Mouse (Mus musculus) cerebellum, adult 8-10 months (tissue): Measurements from ENCODE around the gene Gm13128.
"Not testable (repeated sequence)": the region's sequence is repeated elsewhere in the genome, so short reads cannot be mapped to it uniquely, and the experiment has no call there.

Experiments used
- DNase-seq: peaks from one replicate; pipeline ENCODE4 v3.0.0; 2022

Gm13128 gene

GRCm38 (mm10) chr4:144329949-144330348 lies at the start of gene Gm13128:
Gene Gm13128 (plus strand): TSS chr4:144330249.
- not testable (repeated sequence) for DNase-seq

DNA sequence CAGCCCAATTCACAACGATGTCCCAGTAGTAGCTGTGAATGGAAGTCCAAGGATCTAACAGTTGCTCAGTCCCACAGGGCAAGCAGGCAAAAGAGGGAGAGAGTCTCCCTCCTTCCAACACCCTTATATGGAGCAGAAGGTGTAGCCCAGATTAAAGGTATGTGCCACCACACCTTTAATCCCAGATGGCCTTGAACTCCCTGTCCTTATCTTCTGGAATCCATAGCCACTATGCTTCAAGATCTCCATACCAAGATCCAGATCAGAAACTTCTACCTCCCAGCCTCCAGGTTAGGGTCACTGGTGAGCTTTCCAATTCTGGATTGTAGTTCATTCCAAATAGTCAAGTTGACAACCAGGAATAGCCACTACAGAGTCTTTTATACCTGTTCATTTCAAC lies 49.7 kb upstream of the Gm13128 start, which contains the start of gene Pramel5:
Gene Pramel5, minus strand, starts transcription at position 101 of the 400 bp plus-strand sequence.
- not testable (repeated sequence) for DNase-seq

DNA sequence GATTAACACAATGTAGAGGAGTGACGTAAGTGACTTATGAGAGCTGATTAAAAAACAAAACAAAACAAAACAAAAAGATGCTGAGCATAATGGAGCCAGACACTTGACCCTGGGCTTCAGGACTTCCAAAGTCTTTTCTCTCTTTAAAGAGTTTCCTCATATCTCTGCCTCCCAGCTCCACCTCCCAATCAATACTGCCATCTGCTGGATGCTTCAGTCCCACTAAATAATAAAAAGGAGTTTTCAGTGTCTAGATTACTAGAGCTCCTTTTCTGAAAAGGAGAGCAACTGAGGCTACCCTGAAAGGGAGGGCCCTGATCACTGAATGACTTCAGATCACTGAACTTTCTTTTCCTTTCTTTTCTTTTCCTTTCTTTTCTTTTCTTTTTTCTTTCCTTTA lies 30.6 kb upstream of the Gm13128 start:
- not testable (repeated sequence) for DNase-seq

DNA sequence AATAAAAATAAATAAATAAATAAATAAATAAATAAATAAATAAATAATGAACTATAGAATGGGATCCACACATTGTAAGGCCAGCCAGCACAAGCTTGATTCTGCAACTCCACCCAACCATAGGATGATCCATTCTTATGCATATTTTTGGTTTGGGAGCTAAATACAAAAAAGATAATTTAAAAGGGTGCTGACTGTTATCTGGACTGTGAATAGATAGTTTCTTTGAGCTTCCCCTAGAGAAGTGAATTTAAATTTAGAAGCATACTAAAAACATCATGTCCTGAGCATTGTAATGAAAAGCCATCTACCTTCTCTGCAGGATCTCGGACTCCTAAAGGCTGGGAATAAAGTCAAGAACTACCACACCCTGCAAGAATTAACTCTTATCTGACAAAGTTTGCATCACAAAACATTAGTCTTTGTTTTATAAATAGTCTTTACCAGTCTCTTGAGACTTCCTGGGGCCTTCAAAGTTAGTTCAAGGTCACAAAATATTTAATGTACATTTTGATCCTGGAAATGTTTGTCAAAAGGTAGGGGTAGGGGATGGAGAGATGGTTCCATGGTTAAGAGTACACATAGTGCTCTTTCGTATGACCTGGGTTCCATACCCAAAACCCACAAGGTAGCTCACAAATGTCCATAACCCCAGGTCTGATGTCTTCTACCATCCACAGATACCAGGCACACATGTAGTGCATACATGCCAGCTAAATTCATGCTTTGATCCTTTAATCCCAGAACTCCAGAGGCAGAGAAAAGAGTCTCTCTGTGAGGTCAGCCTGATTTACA lies 17.2 kb upstream of the Gm13128 start:
- not testable (repeated sequence) for DNase-seq

GRCm38 (mm10) chr4:144335856-144336255 lies 5.8 kb downstream of the Gm13128 start:
- DNase-seq = not testable (repeated sequence)

DNA sequence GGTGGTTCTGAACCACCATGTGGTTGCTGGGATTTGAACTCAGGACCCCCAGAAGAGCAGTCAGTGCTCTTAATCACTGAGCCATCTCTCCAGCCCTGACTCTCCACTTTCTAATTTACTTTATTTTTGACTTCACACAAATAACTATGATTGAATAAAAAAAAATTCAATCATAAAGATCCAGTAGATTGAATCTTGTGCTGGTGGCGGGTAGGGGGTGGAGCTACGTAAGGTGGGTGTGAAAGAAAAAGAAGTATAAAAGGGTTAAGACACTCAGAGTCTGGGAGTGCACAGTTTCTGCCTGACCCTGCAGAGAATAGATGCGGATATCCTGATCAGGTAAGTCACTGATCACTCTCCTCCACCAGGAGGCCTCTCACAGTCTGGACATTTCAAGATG lies 27.6 kb downstream of the Gm13128 start, which contains the start of gene Gm13119:
Gene Gm13119, plus strand, starts transcription at position 301 of the 400 bp plus-strand sequence.
- not testable (repeated sequence) for DNase-seq

DNA sequence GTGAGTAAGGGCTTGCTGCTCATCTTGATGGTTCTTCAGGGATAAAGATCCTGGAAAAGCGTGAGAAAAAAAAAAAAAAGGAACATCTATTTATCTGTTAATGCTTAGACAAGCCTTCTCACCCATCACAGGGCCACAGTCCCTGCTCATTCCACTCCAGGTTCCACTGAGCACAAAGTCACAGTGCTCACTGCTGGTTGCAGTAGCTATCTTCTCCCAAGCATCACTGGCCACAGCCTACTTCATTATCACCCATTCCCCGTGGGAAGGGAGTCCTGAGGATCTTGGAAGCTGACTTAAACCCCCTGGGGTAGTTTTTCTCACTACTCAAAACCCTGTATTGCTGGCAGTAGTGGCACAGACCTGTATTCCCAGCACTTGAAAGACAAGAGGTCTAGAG lies 47.9 kb downstream of the Gm13128 start, which contains the start of gene Pramef20:
Gene Pramef20, minus strand, starts transcription at position 23 of the 400 bp plus-strand sequence.
- DNase-seq = no peak
